Mouse (Mus musculus) forebrain, postnatal 0 days (tissue): Measurements from ENCODE around the gene Gm2564. TPM values are rescaled to one million over a fixed set of nuclear protein-coding genes. Genes with fewer than 3 reads are reported as not detected.
A peak's percentile ranks its signal among the peaks of the same experiment; 100 is the strongest.
"Not testable (repeated sequence)": the region's sequence is repeated elsewhere in the genome, so short reads cannot be mapped to it uniquely, and the experiment has no call there.

Source experiments
- ATAC-seq: fragments of 200-750 bp; cut with Nextera tagmentation; 2 replicates; pipeline ENCODE4 v1.8.0; 2017; ENCODE audit warnings: mild to moderate bottlenecking, moderate library complexity
- DNase-seq: peaks from one replicate; pipeline ENCODE4 v3.0.0-alpha.2; 2015
- H3K27ac ChIP-seq: fragments of 300-500 bp; sonication (generic); 2 replicates; pipeline ENCODE4 v1.5.1; 2014; ENCODE audit warnings: low read depth, mild to moderate bottlenecking, antibody characterized with exemption, low read length, moderate library complexity, mixed read lengths
- H3K27me3 ChIP-seq: fragments of 300-500 bp; sonication (generic); 2 replicates; pipeline ENCODE4 v1.6.1; 2014; ENCODE audit warnings: mild to moderate bottlenecking, low read length, mixed read lengths; ENCODE audit not compliant: insufficient read depth
- H3K36me3 ChIP-seq: fragments of 300-500 bp; sonication (generic); 2 replicates; pipeline ENCODE4 v1.6.1; 2014; ENCODE audit warnings: mild to moderate bottlenecking, moderate library complexity; ENCODE audit not compliant: insufficient read depth
- H3K4me1 ChIP-seq: fragments of 300-500 bp; sonication (generic); 2 replicates; pipeline ENCODE4 v1.6.1; 2014; ENCODE audit warnings: antibody characterized with exemption; ENCODE audit not compliant: insufficient read depth
- H3K4me2 ChIP-seq: fragments of 300-500 bp; sonication (generic); 2 replicates; pipeline ENCODE4 v1.6.1; 2014; ENCODE audit warnings: low read depth, mild to moderate bottlenecking, moderate library complexity
- H3K4me3 ChIP-seq: fragments of 300-500 bp; sonication (generic); 2 replicates; pipeline ENCODE4 v1.5.1; 2014; ENCODE audit warnings: low read depth, low read length, mixed read lengths
- H3K9ac ChIP-seq: fragments of 300-500 bp; sonication (generic); 2 replicates; pipeline ENCODE4 v1.6.1; 2014; ENCODE audit warnings: mild to moderate bottlenecking
- H3K9me3 ChIP-seq: fragments of 300-500 bp; sonication (generic); 2 replicates; pipeline ENCODE4 v1.6.1; 2016; ENCODE audit warnings: low read length
- WGBS: fragments of 180-500 bp; shearing (Covaris S2); extraction: QIAGEN DNeasy Blood & Tissue Kit; methylation state at CpG from one replicate; pipeline ENCODE4 v1.1.7; 2014; 5-methylcytosine and 5-hydroxymethylcytosine counted together
- polyA plus RNA-seq: library from polyadenylated mRNA; unstranded; fragments of >200 nt; fragmentation: Nextera tagmentation; extraction: Ambion mirVana; gene quantifications from 2 replicates; pipeline ENCODE4 v1.2.1, GENCODE M21; 2015
- total RNA-seq: library from RNA; depleted of rRNA; stranded (reverse); fragments of >200 nt; gene quantifications from 2 replicates; pipeline ENCODE4 v1.2.3, GENCODE M21; 2014; rRNA removed

The Gm2564 gene
- total RNA-seq, result not detected in 2 replicates
- polyA plus RNA-seq, result 0.40 TPM in 1 of 2 replicates, not detected in the other

DNA sequence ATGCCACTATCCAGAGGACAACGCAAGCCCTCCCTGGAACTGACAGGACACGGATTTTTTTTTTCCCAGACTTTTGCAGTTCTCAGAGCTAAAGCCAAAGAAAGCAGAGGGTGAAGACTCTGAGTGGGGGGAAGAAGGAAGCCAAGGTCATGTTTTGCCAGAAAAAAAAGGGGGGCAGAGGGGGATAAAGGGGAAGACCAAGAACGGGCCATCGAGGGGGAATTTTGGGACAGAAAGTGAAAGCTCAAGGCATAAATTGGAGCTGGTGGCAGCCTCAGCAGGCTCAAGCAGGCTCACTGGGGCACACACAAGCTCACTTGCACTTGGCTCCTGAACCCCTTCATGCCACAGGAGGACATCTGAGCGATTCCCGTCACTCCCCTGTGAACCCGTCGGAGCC is at the start of gene Gm2564:
Gene Gm2564, plus strand, starts transcription at position 301 of the 400 bp plus-strand sequence.
- H3K9ac ChIP-seq, result not testable (repeated sequence)
- WGBS, result no CpG with 5 or more reads among the region's 8 CpGs

GRCm38 (mm10) chr4:42611895-42612294 is 17.6 kb upstream of the Gm2564 start, which contains the start of gene Gm10591:
Gene Gm10591, plus strand, starts transcription at chr4:42612195.
- not testable (repeated sequence) for H3K4me2 ChIP-seq, H3K27me3 ChIP-seq, H3K9me3 ChIP-seq, DNase-seq, H3K27ac ChIP-seq, H3K9ac ChIP-seq, ATAC-seq, H3K4me3 ChIP-seq, H3K4me1 ChIP-seq, H3K36me3 ChIP-seq
- no CpG with 5 or more reads among the region's 5 CpGs for WGBS

More for the DNA sequence above, at the start of gene Gm2564:
- ATAC-seq, H3K4me1 ChIP-seq, H3K27ac ChIP-seq, H3K4me2 ChIP-seq, H3K4me3 ChIP-seq, DNase-seq, H3K9me3 ChIP-seq, H3K27me3 ChIP-seq, H3K36me3 ChIP-seq: not testable (repeated sequence)

DNA sequence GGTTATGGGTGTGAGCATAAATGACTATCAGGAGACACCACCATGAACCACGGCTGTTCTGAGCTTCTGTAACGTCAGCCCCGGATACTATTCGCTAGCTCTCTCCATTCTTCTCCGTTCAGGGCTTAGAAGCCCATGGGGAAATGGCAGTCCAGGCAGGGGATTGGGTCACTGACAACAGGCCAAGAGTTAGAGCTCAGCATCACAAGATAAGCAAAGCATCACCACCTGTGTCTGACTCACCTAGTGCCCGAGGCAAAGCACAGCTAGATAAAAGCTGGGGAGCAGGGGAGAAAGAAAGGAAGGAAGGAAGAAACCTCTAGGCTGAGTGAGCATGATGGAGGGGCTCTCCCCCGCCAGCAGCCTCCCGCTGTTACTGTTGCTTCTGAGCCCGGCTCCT is 25.4 kb downstream of the Gm2564 start, which contains the start of gene Ccl27b:
Gene Ccl27b, plus strand, starts transcription at position 301 of the 400 bp plus-strand sequence.
- H3K27ac ChIP-seq, DNase-seq, ATAC-seq, H3K4me2 ChIP-seq, H3K4me1 ChIP-seq, H3K9me3 ChIP-seq, H3K4me3 ChIP-seq, H3K9ac ChIP-seq, H3K36me3 ChIP-seq, H3K27me3 ChIP-seq: not testable (repeated sequence)
- no CpG with 5 or more reads among the region's 9 CpGs for WGBS

GRCm38 (mm10) chr4:42661793-42662192 is 32.3 kb downstream of the Gm2564 start, which contains the start of gene Il11ra2:
Gene Il11ra2, minus strand, starts transcription at chr4:42661893.
- H3K4me2 ChIP-seq, ATAC-seq, H3K9me3 ChIP-seq, H3K4me1 ChIP-seq, H3K36me3 ChIP-seq, H3K9ac ChIP-seq, H3K27me3 ChIP-seq, DNase-seq, H3K27ac ChIP-seq, H3K4me3 ChIP-seq: not testable (repeated sequence)
- no CpG with 5 or more reads among the region's 3 CpGs for WGBS

DNA sequence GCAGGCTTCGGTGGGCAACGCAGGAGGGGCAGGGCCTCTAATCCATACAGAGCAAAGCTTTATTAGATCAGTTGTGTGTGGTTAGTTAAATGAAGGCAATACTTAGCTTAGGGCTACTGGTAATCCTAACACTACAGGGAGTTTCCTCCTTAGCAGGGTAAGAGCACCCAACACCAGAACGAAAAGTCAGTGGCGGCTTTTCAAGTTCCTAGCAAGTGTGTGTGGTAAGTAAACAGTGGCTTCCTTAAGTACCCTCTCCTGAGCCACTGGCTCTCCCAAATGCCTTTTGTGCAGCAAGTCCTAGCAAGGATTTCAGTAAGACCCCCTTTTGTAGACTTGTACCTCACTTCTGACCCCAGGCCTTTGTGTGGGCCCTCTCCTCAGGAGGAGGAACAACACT is 45.9 kb downstream of the Gm2564 start:
- no CpG with 5 or more reads among the region's 4 CpGs for WGBS
- H3K9me3 ChIP-seq, H3K27ac ChIP-seq, H3K9ac ChIP-seq, H3K27me3 ChIP-seq, H3K36me3 ChIP-seq, H3K4me3 ChIP-seq, DNase-seq, H3K4me2 ChIP-seq, H3K4me1 ChIP-seq, ATAC-seq: not testable (repeated sequence)

- not testable (repeated sequence) for ATAC-seq, H3K36me3 ChIP-seq, H3K9ac ChIP-seq, H3K4me2 ChIP-seq, H3K4me1 ChIP-seq, H3K27ac ChIP-seq, H3K9me3 ChIP-seq, H3K4me3 ChIP-seq, H3K27me3 ChIP-seq, DNase-seq
- WGBS, result no CpG with 5 or more reads among the region's 7 CpGs
Observed at GRCm38 (mm10) chr4:42679365-42679764, 49.8 kb downstream of the Gm2564 start.

GRCm38 (mm10) chr4:42680374-42681356 is 51.1 kb downstream of the Gm2564 start:
- not testable (repeated sequence) for H3K4me1 ChIP-seq, DNase-seq, H3K9ac ChIP-seq, H3K4me3 ChIP-seq, H3K4me2 ChIP-seq, H3K36me3 ChIP-seq, H3K27me3 ChIP-seq, H3K27ac ChIP-seq, H3K9me3 ChIP-seq
- peak; percentile 45; the same call in 1 of the 2 replicates for ATAC-seq
- WGBS, result no CpG with 5 or more reads among the region's 32 CpGs

Other genes starting within 250 kb of the Gm2564 start
- not detected in 2 replicates for gene Gm21586, start 190.3 kb upstream of the Gm2564 start, total RNA-seq
- gene Gm21586, start 190.3 kb upstream of the Gm2564 start, polyA plus RNA-seq, result not detected in 2 replicates
- 0.29 and 0.46 TPM in 2 replicates for gene Gm2163, start 163.0 kb upstream of the Gm2564 start, total RNA-seq
- gene Gm2163, start 163.0 kb upstream of the Gm2564 start, polyA plus RNA-seq, result 0.10 and 0.15 TPM in 2 replicates
- 0.54 TPM in 1 of 2 replicates, not detected in the other for gene Fam205a2, start 101.5 kb upstream of the Gm2564 start, total RNA-seq
- gene Fam205a2, start 101.5 kb upstream of the Gm2564 start, polyA plus RNA-seq, result not detected in 2 replicates
- not detected in 2 replicates for gene Gm10591, start 17.5 kb upstream of the Gm2564 start, total RNA-seq
- gene Gm10591, start 17.5 kb upstream of the Gm2564 start, polyA plus RNA-seq, result not detected in 2 replicates
- not detected in 2 replicates for gene Ccl27b, start 25.5 kb downstream of the Gm2564 start, total RNA-seq
- gene Ccl27b, start 25.5 kb downstream of the Gm2564 start, polyA plus RNA-seq, result not detected in 2 replicates
- 0.43 TPM in 1 of 2 replicates, not detected in the other for gene Il11ra2, start 32.2 kb downstream of the Gm2564 start, total RNA-seq
- gene Il11ra2, start 32.2 kb downstream of the Gm2564 start, polyA plus RNA-seq, result not detected in 2 replicates
- gene 4930578G10Rik, start 105.8 kb downstream of the Gm2564 start, total RNA-seq, result not detected in 2 replicates
- gene 4930578G10Rik, start 105.8 kb downstream of the Gm2564 start, polyA plus RNA-seq, result 0.56 and 0.91 TPM in 2 replicates
- not detected in 2 replicates for gene Ccl19, start 126.9 kb downstream of the Gm2564 start, total RNA-seq
- not detected in 2 replicates for gene Ccl19, start 126.9 kb downstream of the Gm2564 start, polyA plus RNA-seq
- 0.52 TPM in 1 of 2 replicates, not detected in the other for gene Ccl21a, start 144.3 kb downstream of the Gm2564 start, total RNA-seq
- 0.22 and 0.58 TPM in 2 replicates for gene Ccl21a, start 144.3 kb downstream of the Gm2564 start, polyA plus RNA-seq
- not detected in 2 replicates for gene Fam205a1, start 224.2 kb downstream of the Gm2564 start, total RNA-seq
- gene Fam205a1, start 224.2 kb downstream of the Gm2564 start, polyA plus RNA-seq, result 0.05 TPM in 1 of 2 replicates, not detected in the other
- 0.23 TPM in 1 of 2 replicates, not detected in the other for gene Gm12394, start 227.1 kb downstream of the Gm2564 start, total RNA-seq
- gene Gm12394, start 227.1 kb downstream of the Gm2564 start, polyA plus RNA-seq, result 0.16 and 0.41 TPM in 2 replicates
- gene Fam205c, start 244.5 kb downstream of the Gm2564 start, total RNA-seq, result not detected in 2 replicates
- gene Fam205c, start 244.5 kb downstream of the Gm2564 start, polyA plus RNA-seq, result 1.8 and 3.2 TPM in 2 replicates